In genomic region chr2:92608013-92608619, GRCm38 (mm10) we compare ENCODE assay signal across 18 mouse cellular contexts. TPM values are rescaled to one million over a fixed set of nuclear protein-coding genes. Genes with fewer than 3 reads are reported as not detected.
DNase-seq lines count a peak whose midpoint lies in the region; ATAC-seq and TF ChIP-seq lines count a peak whose summit lies in the region.
"Had no signal": no experiment of that assay in that cellular context is flagged by ENCODE, and none has a peak within 500 bp of the region (broad histone marks: within the 10 kb centered on the region; RNA-seq: fewer than 3 reads in every experiment).

No protein-coding gene starts in this region.

- WGBS in hindbrain, postnatal 0 days = 28% methylated on average over 12 of the region's 12 CpGs
- WGBS in hindbrain, embryonic 13.5 days = 53% methylated on average over 12 of the region's 12 CpGs
- WGBS in midbrain, embryonic 13.5 days = 54% methylated on average over 12 of the region's 12 CpGs

- ATAC-seq in hindbrain, postnatal 0 days = no peak
- ATAC-seq in hindbrain, embryonic 13.5 days (ENCODE audit: low FRiP score) = no peak
- no peak for ATAC-seq in midbrain, embryonic 13.5 days
- ATAC-seq: lung, postnatal 0 days had no signal

- H3K27me3 ChIP-seq in hindbrain, postnatal 0 days (ENCODE audit: insufficient read depth, low read length) = no peaks in the 10 kb centered on the region
- H3K27me3 ChIP-seq in hindbrain, embryonic 13.5 days = peaks cover 28% of the 10 kb centered on the region
- H3K27me3 ChIP-seq in midbrain, embryonic 13.5 days = no peaks in the 10 kb centered on the region

- no peak overlapping the region for H3K9ac ChIP-seq in hindbrain, postnatal 0 days (replicated peaks; ENCODE audit: low read length)
- no peak overlapping the region for H3K9ac ChIP-seq in hindbrain, embryonic 13.5 days
- H3K9ac ChIP-seq in midbrain, embryonic 13.5 days (replicated peaks) = no peak overlapping the region
- H3K9ac ChIP-seq: heart, embryonic 15.5 days; limb, embryonic 12.5 days; liver, embryonic 15.5 days; midbrain, embryonic 12.5 days had no signal

- peak overlapping the region; percentile 59; the same call in 1 of the 2 replicates for H3K27ac ChIP-seq in hindbrain, postnatal 0 days
- no peak overlapping the region; the same call in 1 of the 2 replicates for H3K27ac ChIP-seq in hindbrain, embryonic 13.5 days
- H3K27ac ChIP-seq in midbrain, embryonic 13.5 days = peak overlapping the region; percentile 35; the same call in 1 of the 2 replicates
- H3K27ac ChIP-seq: heart, adult 2 months; heart, embryonic 15.5 days; hindbrain, embryonic 10.5 days; kidney, postnatal 0 days; limb, embryonic 12.5 days; liver, embryonic 15.5 days; midbrain, embryonic 12.5 days had no signal

- H3K4me1 ChIP-seq in hindbrain, postnatal 0 days (ENCODE audit: insufficient read depth, low read length) = peaks cover 5% of the 10 kb centered on the region; the same call in 1 of the 2 replicates
- peaks cover 31% of the 10 kb centered on the region for H3K4me1 ChIP-seq in hindbrain, embryonic 13.5 days (replicated peaks)
- H3K4me1 ChIP-seq in midbrain, embryonic 13.5 days (replicated peaks) = peaks cover 32% of the 10 kb centered on the region
- H3K4me1 ChIP-seq: heart, embryonic 15.5 days; limb, embryonic 12.5 days had no signal

- TF ChIP-seq CTCF in hindbrain, postnatal 0 days (IDR thresholded peaks at IDR 0.05; ENCODE audit: low read depth) = no peak

- H3K4me3 ChIP-seq in hindbrain, postnatal 0 days (ENCODE audit: low read length) = no peak overlapping the region
- no peak overlapping the region for H3K4me3 ChIP-seq in hindbrain, embryonic 13.5 days
- H3K4me3 ChIP-seq in midbrain, embryonic 13.5 days (replicated peaks) = no peak overlapping the region
- H3K4me3 ChIP-seq: erythroblast, embryonic 14.5 days; heart, adult 2 months; heart, embryonic 15.5 days; hindbrain, embryonic 10.5 days; limb, embryonic 12.5 days; liver, embryonic 15.5 days; midbrain, embryonic 12.5 days had no signal

- H3K36me3 ChIP-seq in hindbrain, postnatal 0 days (ENCODE audit: insufficient read depth, low read length) = peaks cover 5% of the 10 kb centered on the region; the same call in 1 of the 2 replicates
- peaks cover 9% of the 10 kb centered on the region for H3K36me3 ChIP-seq in hindbrain, embryonic 13.5 days
- H3K36me3 ChIP-seq in midbrain, embryonic 13.5 days = peaks cover 16% of the 10 kb centered on the region
- H3K36me3 ChIP-seq: G1E; heart, embryonic 15.5 days; limb, embryonic 12.5 days; liver, embryonic 15.5 days had no signal

- no peak overlapping the region for H3K4me2 ChIP-seq in hindbrain, postnatal 0 days (ENCODE audit: low read depth, low read length)
- no peak overlapping the region for H3K4me2 ChIP-seq in hindbrain, embryonic 13.5 days
- no peak overlapping the region for H3K4me2 ChIP-seq in midbrain, embryonic 13.5 days (replicated peaks)
- H3K4me2 ChIP-seq: heart, embryonic 15.5 days; limb, embryonic 12.5 days; liver, embryonic 15.5 days; midbrain, embryonic 12.5 days had no signal

- DNase-seq in hindbrain, postnatal 0 days (ENCODE audit: low spot score) = no peak
- peak; percentile 7 for DNase-seq in right cerebral cortex, postnatal 14 days
- DNase-seq in right cerebral cortex, postnatal 4 days = no peak
- DNase-seq in heart, postnatal 4 days = no peak
- no peak for DNase-seq in lung, postnatal 4 days
- DNase-seq: gastrocnemius, postnatal 10 days had no signal

- no peaks in the 10 kb centered on the region for H3K9me3 ChIP-seq in hindbrain, postnatal 0 days (ENCODE audit: low read length)
- no peaks in the 10 kb centered on the region for H3K9me3 ChIP-seq in hindbrain, embryonic 13.5 days
- no peaks in the 10 kb centered on the region for H3K9me3 ChIP-seq in midbrain, embryonic 13.5 days
- H3K9me3 ChIP-seq: G1E; heart, embryonic 15.5 days; hindbrain, embryonic 10.5 days; limb, embryonic 12.5 days; liver, embryonic 15.5 days; midbrain, embryonic 12.5 days had no signal

RNA-seq across cellular contexts. Expression of gene Chst1, which starts 8.6 kb away (rescaled TPM):
- 34.9 and 49.2 TPM in 2 replicates for total RNA-seq in hindbrain, postnatal 0 days (2014; rRNA removed)
- polyA plus RNA-seq in hindbrain, postnatal 0 days (2015; fragmentation: Nextera tagmentation; extraction: Ambion mirVana) = 23.2 and 24.4 TPM in 2 replicates
- 13.6 and 14.6 TPM in 2 replicates for polyA plus RNA-seq in hindbrain, embryonic 13.5 days (2015; fragmentation: Nextera tagmentation; extraction: Ambion mirVana)
- polyA plus RNA-seq in midbrain, embryonic 13.5 days (2015; fragmentation: Nextera tagmentation; extraction: Ambion mirVana) = 26.2 and 35.4 TPM in 2 replicates
- total RNA-seq in heart, postnatal 4 days (2021) = 1 to 10 TPM; 3.9 to 4.8 TPM
- polyA plus RNA-seq: erythroblast, embryonic 14.5 days had no signal
